Mouse (Mus musculus) kidney, adult 2 months (tissue): ENCODE results near the gene Slc16a14. TPM values are rescaled to one million over a fixed set of nuclear protein-coding genes. Genes with fewer than 3 reads are reported as not detected.

ENCODE experiments used
- DNase-seq: peaks from one replicate; pipeline ENCODE4 v3.0.0; 2021
- H3K27ac ChIP-seq: fragments of 200-500 bp; 2 replicates; pipeline ENCODE4 v1.5.1; 2012; ENCODE audit warnings: low read depth, low read length, control low read depth, inconsistent platforms; ENCODE audit not compliant: insufficient read depth
- H3K27me3 ChIP-seq: fragments of 200-500 bp; replicated peaks from 2 replicates; pipeline ENCODE4 v1.6.1; 2012; ENCODE audit warnings: mild to moderate bottlenecking, moderate library complexity, low read length, inconsistent platforms; ENCODE audit not compliant: control insufficient read depth, insufficient read depth
- H3K36me3 ChIP-seq: fragments of 200-500 bp; 2 replicates; pipeline ENCODE4 v1.6.1; 2012; ENCODE audit warnings: mild to moderate bottlenecking, moderate library complexity, low read length, inconsistent platforms; ENCODE audit not compliant: control insufficient read depth, insufficient read depth
- H3K4me1 ChIP-seq: fragments of 200-500 bp; 2 replicates; pipeline ENCODE4 v1.6.1; 2011; ENCODE audit warnings: low read length; ENCODE audit not compliant: control insufficient read depth, insufficient read depth
- H3K4me3 ChIP-seq: fragments of 200-500 bp; 2 replicates; pipeline ENCODE4 v1.5.1; 2011; ENCODE audit warnings: mild to moderate bottlenecking, low read depth, low read length, control low read depth; ENCODE audit not compliant: insufficient read depth
- CTCF ChIP-seq: fragments of 200-500 bp; conservative IDR thresholded peaks from 2 replicates; pipeline ENCODE4 v1.5.1; 2011; ENCODE audit warnings: low read depth, mild to moderate bottlenecking, control low read depth, low read length, moderate library complexity, mixed read lengths; ENCODE audit not compliant: insufficient read depth, insufficient read length
- POLR2A ChIP-seq: fragments of 200-500 bp; IDR thresholded peaks from one replicate; pipeline ENCODE4 v1.6.1; 2011; ENCODE audit warnings: low read depth, low read length, control low read depth
- WGBS: fragments of 180-500 bp; shearing (Covaris S2); methylation state at CpG from one replicate; pipeline ENCODE4 v1.1.7; 2018; 5-methylcytosine and 5-hydroxymethylcytosine counted together
- polyA plus RNA-seq: library from polyadenylated mRNA; depleted of rRNA; stranded (reverse); fragments of >200 nt; gene quantifications from 2 replicates; pipeline ENCODE4 v1.2.3, GENCODE M21; 2012

Slc16a14 gene
- polyA plus RNA-seq, 1 experiment = 31.2 TPM

- DNase-seq = no peak
- WGBS = 78% methylated on average over 8 of the region's 8 CpGs
- Histone ChIP-seq H3K4me3 (no peak overlapping the region), H3K27ac (no peak overlapping the region), H3K36me3 (no peaks in the 10 kb centered on the region), H3K27me3 (no peaks in the 10 kb centered on the region), H3K4me1 (no peaks in the 10 kb centered on the region)
- TF ChIP-seq CTCF = no peak
- TF ChIP-seq POLR2A = no peak
These were observed 45.5 kb downstream of the Slc16a14 start for GRCm38 (mm10) chr1:84889330-84890004.

GRCm38 (mm10) chr1:84885921-84886320, 49.0 kb downstream of the Slc16a14 start:
- Histone ChIP-seq H3K36me3 (no peaks in the 10 kb centered on the region), H3K27ac (no peak overlapping the region), H3K27me3 (no peaks in the 10 kb centered on the region), H3K4me1 (no peaks in the 10 kb centered on the region), H3K4me3 (no peak overlapping the region)
- TF ChIP-seq POLR2A = no peak
- TF ChIP-seq CTCF = peak; percentile 30; the same call in 1 of the 2 replicates
- no peak for DNase-seq
- 89% methylated on average over 6 of the region's 6 CpGs for WGBS

GRCm38 (mm10) chr1:84885174-84885573, 49.8 kb downstream of the Slc16a14 start:
- no peaks in the 10 kb centered on the region for H3K27me3 ChIP-seq
- H3K36me3 ChIP-seq = no peaks in the 10 kb centered on the region
- 82% methylated on average over 3 of the region's 3 CpGs for WGBS
- no peaks in the 10 kb centered on the region for H3K4me1 ChIP-seq
- TF ChIP-seq POLR2A (no peak), CTCF (peak; percentile 25; the same call in 1 of the 2 replicates)
- no peak overlapping the region for H3K4me3 ChIP-seq
- H3K27ac ChIP-seq = no peak overlapping the region
- peak; percentile 50 for DNase-seq

- Histone ChIP-seq H3K4me1 (no peaks in the 10 kb centered on the region), H3K27me3 (no peaks in the 10 kb centered on the region), H3K36me3 (no peaks in the 10 kb centered on the region), H3K27ac (no peak overlapping the region), H3K4me3 (no peak overlapping the region)
- WGBS = 59% methylated on average over 4 of the region's 4 CpGs
- TF ChIP-seq CTCF (no peak), POLR2A (no peak)
- no peak for DNase-seq
These were observed 51.0 kb downstream of the Slc16a14 start for GRCm38 (mm10) chr1:84883889-84884288.

- H3K27ac ChIP-seq = no peak overlapping the region
- WGBS = 85% methylated on average over 4 of the region's 4 CpGs
- H3K27me3 ChIP-seq = no peaks in the 10 kb centered on the region
- H3K4me3 ChIP-seq = no peak overlapping the region
- H3K4me1 ChIP-seq = no peaks in the 10 kb centered on the region
- H3K36me3 ChIP-seq = no peaks in the 10 kb centered on the region
- TF ChIP-seq CTCF (no peak), POLR2A (no peak)
- DNase-seq = no peak
These were observed 52.0 kb downstream of the Slc16a14 start for GRCm38 (mm10) chr1:84882937-84883336.

GRCm38 (mm10) chr1:84882066-84882532, 52.8 kb downstream of the Slc16a14 start:
- 65% methylated on average over 2 of the region's 2 CpGs for WGBS
- H3K4me1 ChIP-seq = no peaks in the 10 kb centered on the region
- H3K4me3 ChIP-seq = no peak overlapping the region
- TF ChIP-seq CTCF (no peak), POLR2A (no peak)
- no peak overlapping the region for H3K27ac ChIP-seq
- H3K27me3 ChIP-seq = no peaks in the 10 kb centered on the region
- peak; percentile 44 for DNase-seq
- no peaks in the 10 kb centered on the region for H3K36me3 ChIP-seq

GRCm38 (mm10) chr1:84881248-84882065, 53.5 kb downstream of the Slc16a14 start:
- DNase-seq = no peak
- Histone ChIP-seq H3K27ac (no peak overlapping the region), H3K27me3 (no peaks in the 10 kb centered on the region), H3K36me3 (no peaks in the 10 kb centered on the region), H3K4me3 (no peak overlapping the region), H3K4me1 (no peaks in the 10 kb centered on the region)
- TF ChIP-seq POLR2A = no peak
- peak; percentile 67 for TF ChIP-seq CTCF
- WGBS = 75% methylated on average over 11 of the region's 11 CpGs
